In the genomic region with DNA sequence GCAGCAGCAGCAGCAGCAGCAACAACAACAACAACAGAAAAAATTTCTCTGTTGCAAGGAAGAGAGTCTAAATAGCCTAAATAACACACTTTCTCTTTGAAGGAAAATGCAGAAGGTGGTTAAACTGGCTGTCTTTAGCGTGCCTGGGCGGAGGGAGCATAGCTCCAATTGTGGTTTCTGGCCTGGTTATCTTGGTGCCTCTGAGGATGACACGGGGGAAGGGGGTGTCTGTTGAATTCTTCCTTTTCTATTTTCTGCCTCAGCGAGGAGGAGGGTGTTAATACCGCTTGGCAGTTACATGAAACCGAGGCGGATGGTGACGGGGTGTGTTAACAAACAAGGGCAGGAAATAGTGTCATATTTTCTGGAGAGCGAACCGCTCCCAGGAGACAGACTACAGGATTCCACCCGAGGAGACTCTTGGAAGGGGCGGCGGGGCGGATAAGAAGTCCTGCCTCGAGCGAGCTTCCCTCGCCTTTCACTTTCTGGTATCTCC, we compare ENCODE assay signal across 8 mouse cellular contexts. TPM values are rescaled to one million over a fixed set of nuclear protein-coding genes. Genes with fewer than 3 reads are reported as not detected.
DNase-seq lines count a peak whose midpoint lies in the region; ATAC-seq and TF ChIP-seq lines count a peak whose summit lies in the region.

No protein-coding gene starts in this region.

- H3K9ac ChIP-seq in ES-Bruce4 (ENCODE audit: low read depth, poor library complexity, severe bottlenecking), result peak overlapping the region; percentile 16; the same call in 1 of the 2 replicates
- H3K9ac ChIP-seq in forebrain, embryonic 15.5 days (replicated peaks), result peak overlapping the region; percentile 29; the same call in 1 of the 2 replicates
- H3K9ac ChIP-seq in liver, embryonic 15.5 days, result 0 out of 2 replicates have a peak overlapping the region, but pooled peaks have one; percentile 6
- peak overlapping the region; percentile 26; the same call in 1 of the 2 replicates for H3K9ac ChIP-seq in neural tube, embryonic 15.5 days (replicated peaks)

- 31% methylated on average over 17 of the region's 17 CpGs for WGBS in forebrain, embryonic 15.5 days
- 15% methylated on average over 17 of the region's 17 CpGs for WGBS in liver, embryonic 15.5 days (ENCODE audit: insufficient replicate concordance)
- 23% methylated on average over 17 of the region's 17 CpGs for WGBS in neural tube, embryonic 15.5 days

- ATAC-seq in forebrain, embryonic 15.5 days (replicated peaks), result no peak
- ATAC-seq in liver, embryonic 15.5 days (ENCODE audit: insufficient read depth), result peak; percentile 42; the same call in 1 of the 2 replicates
- no peak for ATAC-seq in neural tube, embryonic 15.5 days (ENCODE audit: low FRiP score)

- no peak for TF ChIP-seq CTCF in ES-Bruce4 (IDR thresholded peaks at IDR 0.05; ENCODE audit: low read depth, low read length)

- H3K4me1 ChIP-seq in ES-Bruce4 (ENCODE audit: control insufficient read depth, insufficient read depth, low read length), result no peaks in the 10 kb centered on the region
- peaks cover 9% of the 10 kb centered on the region; the same call in 1 of the 2 replicates for H3K4me1 ChIP-seq in forebrain, embryonic 15.5 days
- peaks cover 5% of the 10 kb centered on the region for H3K4me1 ChIP-seq in liver, embryonic 15.5 days (replicated peaks)
- peaks cover 12% of the 10 kb centered on the region for H3K4me1 ChIP-seq in neural tube, embryonic 15.5 days

- no peaks in the 10 kb centered on the region for H3K36me3 ChIP-seq in ES-Bruce4 (ENCODE audit: control insufficient read depth, insufficient read depth, low read length, poor library complexity, severe bottlenecking)
- H3K36me3 ChIP-seq in forebrain, embryonic 15.5 days, result no peaks in the 10 kb centered on the region
- no peaks in the 10 kb centered on the region for H3K36me3 ChIP-seq in liver, embryonic 15.5 days (replicated peaks)
- no peaks in the 10 kb centered on the region for H3K36me3 ChIP-seq in neural tube, embryonic 15.5 days

- intact Hi-C loops in heart, postnatal 10 days (cut with DNase I), result loop anchor here (1.0 to 5.0 kb wide), 3 partner anchors 64 to 621 kb away; no protein-coding TSS in a partner anchor

- no peak overlapping the region; the same call in 1 of the 2 replicates for H3K4me3 ChIP-seq in ES-Bruce4 (ENCODE audit: low read depth, low read length)
- H3K4me3 ChIP-seq in forebrain, embryonic 15.5 days, result peak overlapping the region; percentile 26
- H3K4me3 ChIP-seq in liver, embryonic 15.5 days (replicated peaks), result peak overlapping the region; percentile 37
- peak overlapping the region; percentile 31 for H3K4me3 ChIP-seq in neural tube, embryonic 15.5 days (replicated peaks)

- H3K9me3 ChIP-seq in ES-Bruce4 (replicated peaks; ENCODE audit: control insufficient read depth, insufficient read depth, low read length, poor library complexity, severe bottlenecking), result 0 out of 2 replicates have a peak, but pooled peaks cover 2% of the 10 kb centered on the region
- no peaks in the 10 kb centered on the region for H3K9me3 ChIP-seq in forebrain, embryonic 15.5 days
- no peaks in the 10 kb centered on the region for H3K9me3 ChIP-seq in liver, embryonic 15.5 days (replicated peaks)
- H3K9me3 ChIP-seq in neural tube, embryonic 15.5 days (replicated peaks), result no peaks in the 10 kb centered on the region

- peak; percentile 30 for DNase-seq in adrenal gland, adult 8-10 months
- peak; percentile 76 to 80 for DNase-seq in heart, postnatal 10 days
- DNase-seq in kidney, postnatal 36 days, result peak; percentile 72 to 76
- DNase-seq in testis, postnatal 10 days (ENCODE audit: low spot score), result no peak

- H3K27ac ChIP-seq in ES-Bruce4 (ENCODE audit: insufficient read depth, low read length), result no peak overlapping the region
- no peak overlapping the region for H3K27ac ChIP-seq in forebrain, embryonic 15.5 days (replicated peaks)
- H3K27ac ChIP-seq in liver, embryonic 15.5 days (replicated peaks), result no peak overlapping the region
- H3K27ac ChIP-seq in neural tube, embryonic 15.5 days (replicated peaks), result no peak overlapping the region; the same call in 1 of the 2 replicates

- TF ChIP-seq EP300 in ES-Bruce4 (IDR thresholded peaks at IDR 0.05; ENCODE audit: insufficient read depth, low read depth, low read length), result no peak

- H3K4me2 ChIP-seq in forebrain, embryonic 15.5 days (replicated peaks), result peak overlapping the region; percentile 44
- peak overlapping the region; percentile 63 for H3K4me2 ChIP-seq in liver, embryonic 15.5 days
- peak overlapping the region; percentile 61 for H3K4me2 ChIP-seq in neural tube, embryonic 15.5 days

- no peak for TF ChIP-seq POLR2A in ES-Bruce4 (IDR thresholded peaks at IDR 0.05; ENCODE audit: insufficient read depth, low read length)

- H3K27me3 ChIP-seq in ES-Bruce4 (ENCODE audit: control insufficient read depth, insufficient read depth, low read length, poor library complexity, severe bottlenecking), result no peaks in the 10 kb centered on the region
- no peaks in the 10 kb centered on the region for H3K27me3 ChIP-seq in forebrain, embryonic 15.5 days
- no peaks in the 10 kb centered on the region; the same call in 1 of the 2 replicates for H3K27me3 ChIP-seq in liver, embryonic 15.5 days
- H3K27me3 ChIP-seq in neural tube, embryonic 15.5 days (replicated peaks), result no peaks in the 10 kb centered on the region

RNA-seq across cellular contexts. Expression of gene Gm525, which starts 27.2 kb away (rescaled TPM):
- not detected in 2 replicates for polyA plus RNA-seq in ES-Bruce4 (2011; ENCODE audit: insufficient read depth, insufficient read length, low read depth, missing spikeins)
- total RNA-seq in adrenal gland, adult 8-10 months (2022), result not detected
- polyA plus RNA-seq in forebrain, embryonic 15.5 days (2015; fragmentation: Nextera tagmentation; extraction: Ambion mirVana), result not detected in 2 replicates
- total RNA-seq in heart, postnatal 10 days (2021), result not detected
- polyA plus RNA-seq in liver, embryonic 15.5 days (2015; fragmentation: Nextera tagmentation; extraction: Ambion mirVana), result not detected in 2 replicates
- 9.3 TPM in 1 of 2 replicates, not detected in the other for polyA plus RNA-seq in neural tube, embryonic 15.5 days (2015; fragmentation: Nextera tagmentation; extraction: Ambion mirVana)

RNA-seq across cellular contexts. Expression of gene Dgke, which starts 34.2 kb away (rescaled TPM):
- polyA plus RNA-seq in ES-Bruce4 (2011; ENCODE audit: insufficient read depth, insufficient read length, low read depth, missing spikeins), result 11.3 and 12.8 TPM in 2 replicates
- 10 to 100 TPM; 10.7 to 17.0 (median 14.3) TPM for total RNA-seq in adrenal gland, adult 8-10 months (2022)
- polyA plus RNA-seq in forebrain, embryonic 15.5 days (2015; fragmentation: Nextera tagmentation; extraction: Ambion mirVana), result 16.2 and 16.8 TPM in 2 replicates
- 10 to 100 TPM; 13.1 to 13.5 TPM for total RNA-seq in heart, postnatal 10 days (2021)
- 0.40 and 0.62 TPM in 2 replicates for polyA plus RNA-seq in liver, embryonic 15.5 days (2015; fragmentation: Nextera tagmentation; extraction: Ambion mirVana)
- 16.0 and 17.5 TPM in 2 replicates for polyA plus RNA-seq in neural tube, embryonic 15.5 days (2015; fragmentation: Nextera tagmentation; extraction: Ambion mirVana)
